Mouse (Mus musculus) neural tube, embryonic 11.5 days (tissue): ENCODE results near the gene Zc3h10. TPM values are rescaled to one million over a fixed set of nuclear protein-coding genes. Genes with fewer than 3 reads are reported as not detected.

Experiments
- ATAC-seq: fragments of 200-750 bp; cut with Nextera tagmentation; 2 replicates; pipeline ENCODE4 v1.8.0; 2017; ENCODE audit warnings: moderate number of reproducible peaks, mild to moderate bottlenecking, moderate TSS enrichment, moderate library complexity; ENCODE audit not compliant: insufficient read depth, low FRiP score, low TSS enrichment
- DNase-seq: peaks from one replicate; pipeline ENCODE4 v3.0.0-alpha.2; 2015; ENCODE audit warnings: low spot score
- H3K27ac ChIP-seq: fragments of 300-500 bp; sonication (generic); 2 replicates; pipeline ENCODE4 v1.5.1; 2014; ENCODE audit warnings: low read depth, mild to moderate bottlenecking, low read length
- H3K27me3 ChIP-seq: fragments of 300-500 bp; sonication (generic); 2 replicates; pipeline ENCODE4 v1.6.1; 2014; ENCODE audit warnings: mild to moderate bottlenecking, low read length, mixed read lengths; ENCODE audit not compliant: control insufficient read depth, insufficient read depth
- H3K36me3 ChIP-seq: fragments of 300-500 bp; sonication (generic); 2 replicates; pipeline ENCODE4 v1.6.1; 2014; ENCODE audit warnings: mild to moderate bottlenecking, low read length, moderate library complexity, mixed read lengths; ENCODE audit not compliant: control insufficient read depth, insufficient read depth
- H3K4me1 ChIP-seq: fragments of 300-500 bp; sonication (generic); 2 replicates; pipeline ENCODE4 v1.6.1; 2014; ENCODE audit warnings: low read length, mixed read lengths; ENCODE audit not compliant: control insufficient read depth, insufficient read depth
- H3K4me2 ChIP-seq: fragments of 300-500 bp; sonication (generic); 2 replicates; pipeline ENCODE4 v1.6.1; 2014; ENCODE audit warnings: low read depth, mild to moderate bottlenecking, moderate library complexity
- H3K4me3 ChIP-seq: fragments of 300-500 bp; sonication (generic); 2 replicates; pipeline ENCODE4 v1.5.1; 2014; ENCODE audit warnings: low read depth, low read length
- H3K9ac ChIP-seq: fragments of 300-500 bp; sonication (generic); 2 replicates; pipeline ENCODE4 v1.6.1; 2014; ENCODE audit warnings: mild to moderate bottlenecking, low read length
- H3K9me3 ChIP-seq: fragments of 300-500 bp; sonication (generic); 2 replicates; pipeline ENCODE4 v1.6.1; 2016; ENCODE audit warnings: low read length; ENCODE audit not compliant: control insufficient read depth
- whole genome bisulfite sequencing: fragments of 180-500 bp; shearing (Covaris S2); extraction: QIAGEN DNeasy Blood & Tissue Kit; methylation state at CpG from one replicate; pipeline ENCODE4 v1.1.7; 2014; 5-methylcytosine and 5-hydroxymethylcytosine counted together
- polyA plus RNA-seq: library from polyadenylated mRNA; unstranded; fragments of >200 nt; fragmentation: Nextera tagmentation; extraction: Ambion mirVana; gene quantifications from 2 replicates; pipeline ENCODE4 v1.2.1, GENCODE M21; 2014

Gene Zc3h10
- polyA plus RNA-seq, 1 experiment from 2014 or later = 18.3 TPM

- Histone ChIP-seq H3K4me3 (no peak overlapping the region), H3K27ac (no peak overlapping the region), H3K27me3 (peaks cover 28% of the 10 kb centered on the region), H3K36me3 (no peaks in the 10 kb centered on the region), H3K4me1 (no peaks in the 10 kb centered on the region), H3K9ac (no peak overlapping the region), H3K9me3 (no peaks in the 10 kb centered on the region), H3K4me2 (peak overlapping the region; percentile 15; the same call in 1 of the 2 replicates)
- WGBS = 55% methylated on average over 4 of the region's 4 CpGs
- DNase-seq (no peak), ATAC-seq (no peak)
Measured at GRCm38 (mm10) chr10:128587120-128587519, 39.5 kb upstream of the Zc3h10 start.

DNA sequence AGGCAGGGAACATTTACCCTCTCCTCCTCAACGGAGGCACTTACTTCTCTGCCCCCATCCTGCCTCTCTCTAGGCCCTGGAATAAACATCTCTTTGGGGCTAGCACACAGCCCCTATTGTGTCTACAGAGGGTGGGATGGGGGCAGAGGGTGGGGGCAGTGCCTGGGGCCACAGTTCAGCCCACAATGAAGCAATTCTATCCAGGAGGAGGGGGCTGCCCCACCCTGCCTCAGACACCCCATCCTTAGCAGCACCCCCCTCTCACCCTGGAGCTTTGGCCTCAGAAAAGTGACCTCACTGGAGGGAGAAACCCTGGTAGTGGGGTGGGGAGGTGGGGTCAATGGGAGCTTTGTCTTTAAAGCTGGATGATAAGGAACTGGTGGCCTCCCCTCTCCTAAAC is 39.0 kb upstream of the Zc3h10 start:
- H3K9me3 ChIP-seq = no peaks in the 10 kb centered on the region
- H3K27me3 ChIP-seq = peaks cover 28% of the 10 kb centered on the region
- H3K4me1 ChIP-seq = no peaks in the 10 kb centered on the region
- WGBS = 13% methylated on average over 1 of the region's 1 CpGs
- ATAC-seq (no peak), DNase-seq (no peak)
- 0 out of 2 replicates have a peak overlapping the region, but pooled peaks have one; percentile 3 for H3K4me2 ChIP-seq
- H3K27ac ChIP-seq = no peak overlapping the region
- no peak overlapping the region for H3K4me3 ChIP-seq
- no peaks in the 10 kb centered on the region for H3K36me3 ChIP-seq
- H3K9ac ChIP-seq = no peak overlapping the region

- Histone ChIP-seq H3K4me3 (no peak overlapping the region), H3K4me1 (no peaks in the 10 kb centered on the region), H3K9ac (no peak overlapping the region), H3K9me3 (no peaks in the 10 kb centered on the region), H3K27me3 (peaks cover 25% of the 10 kb centered on the region), H3K4me2 (no peak overlapping the region), H3K36me3 (no peaks in the 10 kb centered on the region), H3K27ac (no peak overlapping the region)
- WGBS = 6% methylated on average over 4 of the region's 4 CpGs
- DNase-seq (no peak), ATAC-seq (no peak)
Measured at GRCm38 (mm10) chr10:128584386-128584785, 36.8 kb upstream of the Zc3h10 start.

- Histone ChIP-seq H3K9me3 (no peaks in the 10 kb centered on the region), H3K27me3 (peaks cover 17% of the 10 kb centered on the region), H3K4me3 (no peak overlapping the region), H3K4me1 (no peaks in the 10 kb centered on the region), H3K36me3 (no peaks in the 10 kb centered on the region), H3K9ac (no peak overlapping the region), H3K4me2 (no peak overlapping the region), H3K27ac (no peak overlapping the region)
- WGBS = 25% methylated on average over 7 of the region's 7 CpGs
- ATAC-seq = no peak
- DNase-seq = no peak
Measured at GRCm38 (mm10) chr10:128583644-128584043, 36.1 kb upstream of the Zc3h10 start.

DNA sequence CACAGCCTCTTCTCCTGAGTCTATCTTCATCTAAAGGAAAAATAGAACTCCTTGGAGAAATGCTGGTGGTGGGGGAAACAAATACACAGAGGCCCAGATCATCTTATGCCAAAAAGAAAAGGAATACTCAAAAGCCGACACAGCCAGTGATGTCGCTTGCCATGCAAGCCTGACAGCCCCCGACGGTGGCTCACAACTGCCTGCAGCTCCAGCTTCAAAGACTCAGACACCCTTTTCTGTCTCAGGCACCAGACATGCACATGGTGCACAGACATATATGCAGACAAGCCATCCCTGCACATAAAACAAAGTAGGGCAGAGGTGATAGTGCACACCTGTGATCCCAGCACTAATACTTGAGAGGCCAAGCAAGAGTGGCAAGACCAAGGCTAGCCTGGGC is 32.2 kb upstream of the Zc3h10 start:
- Histone ChIP-seq H3K36me3 (no peaks in the 10 kb centered on the region), H3K27ac (no peak overlapping the region), H3K4me3 (no peak overlapping the region), H3K9me3 (no peaks in the 10 kb centered on the region), H3K4me1 (no peaks in the 10 kb centered on the region), H3K27me3 (peaks cover 3% of the 10 kb centered on the region; the same call in 1 of the 2 replicates), H3K4me2 (no peak overlapping the region), H3K9ac (no peak overlapping the region)
- DNase-seq = no peak
- no peak for ATAC-seq
- WGBS = 91% methylated on average over 4 of the region's 4 CpGs

GRCm38 (mm10) chr10:128579298-128579697 is 31.7 kb upstream of the Zc3h10 start:
- H3K9ac ChIP-seq = no peak overlapping the region
- H3K4me2 ChIP-seq = no peak overlapping the region
- no peaks in the 10 kb centered on the region for H3K9me3 ChIP-seq
- no peaks in the 10 kb centered on the region for H3K36me3 ChIP-seq
- H3K27me3 ChIP-seq = peaks cover 3% of the 10 kb centered on the region; the same call in 1 of the 2 replicates
- DNase-seq (no peak), ATAC-seq (no peak)
- no peak overlapping the region for H3K4me3 ChIP-seq
- no peaks in the 10 kb centered on the region for H3K4me1 ChIP-seq
- no peak overlapping the region for H3K27ac ChIP-seq
- 82% methylated on average over 3 of the region's 3 CpGs for WGBS

DNA sequence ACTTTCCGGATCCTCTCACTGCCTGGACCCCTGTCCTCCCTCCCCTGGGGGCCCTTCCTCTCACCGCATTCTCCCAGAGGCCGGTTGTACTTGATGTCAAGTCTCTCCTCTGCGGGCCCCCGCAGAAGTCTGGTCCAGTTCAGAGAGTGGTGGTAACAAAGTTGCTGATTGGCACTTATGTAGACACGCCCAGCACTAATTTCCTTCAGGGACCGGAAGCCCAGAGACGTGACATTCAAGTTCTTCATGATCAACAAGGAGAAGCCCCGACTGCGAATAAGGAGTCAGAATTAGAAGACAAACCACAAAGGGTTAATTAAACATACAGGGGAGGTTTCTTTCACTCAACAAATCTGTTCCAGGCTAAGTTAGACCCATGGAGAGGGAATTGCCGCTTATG is 30.8 kb upstream of the Zc3h10 start:
- H3K9ac ChIP-seq = no peak overlapping the region
- H3K4me1 ChIP-seq = no peaks in the 10 kb centered on the region
- DNase-seq (no peak), ATAC-seq (no peak)
- H3K4me2 ChIP-seq = no peak overlapping the region
- no peak overlapping the region for H3K27ac ChIP-seq
- WGBS = 81% methylated on average over 11 of the region's 11 CpGs
- no peaks in the 10 kb centered on the region for H3K9me3 ChIP-seq
- no peaks in the 10 kb centered on the region for H3K36me3 ChIP-seq
- no peak overlapping the region for H3K4me3 ChIP-seq
- no peaks in the 10 kb centered on the region for H3K27me3 ChIP-seq

- no peak overlapping the region for H3K9ac ChIP-seq
- no peaks in the 10 kb centered on the region for H3K4me1 ChIP-seq
- no peak overlapping the region for H3K4me3 ChIP-seq
- H3K4me2 ChIP-seq = no peak overlapping the region
- DNase-seq = no peak
- H3K27ac ChIP-seq = no peak overlapping the region
- H3K27me3 ChIP-seq = no peaks in the 10 kb centered on the region
- ATAC-seq = no peak
- no peaks in the 10 kb centered on the region for H3K36me3 ChIP-seq
- 91% methylated on average over 2 of the region's 2 CpGs for WGBS
- no peaks in the 10 kb centered on the region for H3K9me3 ChIP-seq
Measured at GRCm38 (mm10) chr10:128575063-128575462, 27.5 kb upstream of the Zc3h10 start.

- H3K27ac ChIP-seq = peak within 1 kb of the TSS; percentile 83
- H3K9me3 ChIP-seq = no peaks in the 10 kb centered on the region
- H3K4me1 ChIP-seq = peaks cover 8% of the 10 kb centered on the region; the same call in 1 of the 2 replicates
- H3K36me3 ChIP-seq = peaks cover 6% of the 10 kb centered on the region
- DNase-seq = peak; percentile 100
- WGBS = under 1% methylated on average over 58 of the region's 58 CpGs
- H3K9ac ChIP-seq = peak within 1 kb of the TSS; percentile 94
- H3K4me3 ChIP-seq = peak within 1 kb of the TSS; percentile 89
- H3K4me2 ChIP-seq = peak within 1 kb of the TSS; percentile 92
- H3K27me3 ChIP-seq = no peaks in the 10 kb centered on the region
- peak; percentile 98 for ATAC-seq
Measured at GRCm38 (mm10) chr10:128565788-128566531, 18.4 kb upstream of the Zc3h10 start, which contains the start of gene Pa2g4. TSS of gene Pa2g4 (minus strand) at chr10:128565987.
